Mouse (Mus musculus) midbrain, embryonic 15.5 days (tissue): ENCODE data around the gene Tmem199. TPM values are rescaled to one million over a fixed set of nuclear protein-coding genes. Genes with fewer than 3 reads are reported as not detected.

Experiments
- ATAC-seq: fragments of 200-750 bp; cut with Nextera tagmentation; replicated peaks from 2 replicates; pipeline ENCODE4 v1.8.0; 2017; ENCODE audit warnings: moderate TSS enrichment
- H3K27ac ChIP-seq: fragments of 300-500 bp; sonication (generic); 2 replicates; pipeline ENCODE4 v1.5.1; 2015; ENCODE audit warnings: mild to moderate bottlenecking, inconsistent platforms
- H3K27me3 ChIP-seq: fragments of 300-500 bp; sonication (generic); replicated peaks from 2 replicates; pipeline ENCODE4 v1.6.1; 2015; ENCODE audit warnings: inconsistent platforms
- H3K36me3 ChIP-seq: fragments of 300-500 bp; sonication (generic); replicated peaks from 2 replicates; pipeline ENCODE4 v1.6.1; 2015; ENCODE audit warnings: inconsistent platforms
- H3K4me1 ChIP-seq: fragments of 300-500 bp; sonication (generic); 2 replicates; pipeline ENCODE4 v1.6.1; 2015; ENCODE audit warnings: inconsistent platforms
- H3K4me2 ChIP-seq: fragments of 300-500 bp; sonication (generic); 2 replicates; pipeline ENCODE4 v1.6.1; 2015; ENCODE audit warnings: inconsistent platforms, mild to moderate bottlenecking, moderate library complexity
- H3K4me3 ChIP-seq: fragments of 300-500 bp; sonication (generic); 2 replicates; pipeline ENCODE4 v1.5.1; 2015; ENCODE audit warnings: mild to moderate bottlenecking, inconsistent platforms
- H3K9ac ChIP-seq: fragments of 300-500 bp; sonication (generic); 2 replicates; pipeline ENCODE4 v1.6.1; 2015; ENCODE audit warnings: mild to moderate bottlenecking, inconsistent platforms
- H3K9me3 ChIP-seq: fragments of 300-500 bp; sonication (generic); 2 replicates; pipeline ENCODE4 v1.6.1; 2016; ENCODE audit warnings: inconsistent platforms
- WGBS: fragments of 180-500 bp; shearing (Covaris S2); methylation state at CpG from one replicate; pipeline ENCODE4 v1.1.7; 2015; ENCODE audit warnings: mixed read lengths; 5-methylcytosine and 5-hydroxymethylcytosine counted together
- polyA plus RNA-seq: library from polyadenylated mRNA; unstranded; fragments of >200 nt; fragmentation: Nextera tagmentation; extraction: Ambion mirVana; gene quantifications from 2 replicates; pipeline ENCODE4 v1.2.1, GENCODE M21; 2015

Tmem199 gene
- polyA plus RNA-seq, 1 experiment from 2014 or later = 90.5 TPM

DNA sequence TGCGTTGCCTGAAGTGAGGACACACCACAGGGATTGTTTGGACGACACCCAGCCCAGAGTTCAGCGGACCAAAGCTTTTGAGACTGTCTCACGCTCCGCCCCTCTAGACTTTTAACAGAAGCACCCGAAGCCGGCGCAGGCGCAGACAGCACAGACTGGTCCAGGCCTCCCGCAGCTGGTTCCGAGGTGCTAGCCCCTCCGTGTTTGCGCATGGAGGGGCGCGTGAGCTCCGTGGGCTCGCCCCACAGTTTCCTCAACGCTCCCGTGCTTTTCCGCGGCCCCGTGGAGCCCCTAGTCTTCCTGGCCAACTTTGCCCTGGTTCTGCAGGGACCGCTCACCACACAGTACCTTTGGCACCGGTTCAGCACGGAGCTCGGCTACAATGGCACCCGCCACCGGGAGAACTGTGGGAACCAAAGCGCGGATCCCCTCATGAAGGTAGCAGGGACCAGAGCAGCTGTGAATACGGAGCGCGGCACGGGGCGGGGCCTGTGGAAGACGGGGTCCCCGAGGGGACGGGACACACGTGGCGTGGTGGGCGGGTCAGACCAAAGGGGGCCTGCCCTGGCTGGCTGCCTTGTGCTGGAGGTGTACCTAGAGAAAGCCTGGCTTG lies 46.3 kb downstream of the Tmem199 start, which contains the start of gene Slc46a1:
Gene Slc46a1, plus strand, starts transcription at position 130 of the 613 bp plus-strand sequence.
- whole genome bisulfite sequencing = under 1% methylated on average over 41 of the region's 41 CpGs
- Histone ChIP-seq H3K9me3 (no peaks in the 10 kb centered on the region), H3K9ac (peak within 1 kb of the TSS; percentile 85), H3K4me2 (peak within 1 kb of the TSS; percentile 67), H3K4me3 (peak within 1 kb of the TSS; percentile 90), H3K27me3 (no peaks in the 10 kb centered on the region; the same call in 1 of the 2 replicates), H3K27ac (peak within 1 kb of the TSS; percentile 85), H3K4me1 (peaks cover 17% of the 10 kb centered on the region), H3K36me3 (no peaks in the 10 kb centered on the region)
- ATAC-seq = peak; percentile 94

DNA sequence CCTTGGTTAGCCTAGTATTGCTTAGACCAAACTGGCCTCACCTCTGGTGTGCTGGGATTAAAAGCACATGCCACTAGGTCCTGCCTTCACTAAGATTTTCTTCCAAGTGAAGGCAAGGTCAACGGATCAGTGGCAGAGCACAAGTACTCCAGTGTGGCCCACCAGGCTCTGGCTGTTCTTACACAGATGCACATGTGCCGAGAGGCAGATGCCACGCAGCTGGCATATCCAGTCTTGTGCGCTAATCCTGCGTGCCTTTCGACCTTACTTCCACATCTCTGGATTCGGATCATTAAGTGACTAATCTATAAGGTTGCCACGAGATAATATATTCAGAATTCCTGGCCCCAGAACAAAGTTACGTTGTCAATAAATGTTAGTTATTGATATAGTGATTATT lies 46.9 kb downstream of the Tmem199 start:
- no peak for ATAC-seq

DNA sequence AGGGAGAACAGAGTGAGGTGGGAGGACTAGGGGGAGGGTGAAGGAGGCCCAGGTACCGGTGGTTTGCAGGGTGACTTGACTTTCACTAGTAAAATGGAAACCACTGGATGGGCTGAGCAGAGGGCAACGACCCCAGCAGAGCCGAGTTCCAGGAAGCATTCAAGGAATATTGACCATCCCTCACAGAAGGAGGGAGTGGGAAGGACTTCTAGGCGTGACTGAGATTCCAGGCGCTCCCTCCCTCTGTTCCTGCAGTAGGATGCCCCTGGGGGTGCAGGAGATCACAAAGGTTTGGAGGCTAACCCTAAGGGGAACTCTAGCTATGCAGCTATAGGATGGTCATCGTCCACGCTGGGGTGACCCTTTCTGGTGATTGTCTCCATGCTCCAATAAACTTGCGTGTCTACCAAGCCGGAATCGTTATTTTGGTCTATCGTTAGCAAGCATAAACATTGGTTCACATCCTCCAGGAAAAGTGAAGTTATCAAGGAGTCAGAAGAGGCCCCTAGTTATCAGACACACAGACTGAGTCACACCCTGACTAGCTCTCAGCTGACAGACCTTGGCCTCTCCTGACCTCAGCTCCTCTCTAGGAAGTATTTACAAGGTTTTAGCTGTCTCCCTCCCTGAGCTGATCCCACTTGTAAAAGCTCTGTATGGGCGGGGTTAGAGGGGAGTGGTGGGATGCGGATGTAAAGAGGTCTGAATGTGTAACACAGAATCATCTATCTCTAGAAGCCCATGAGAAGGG lies 48.5 kb downstream of the Tmem199 start:
- H3K36me3 ChIP-seq = no peaks in the 10 kb centered on the region
- WGBS = 74% methylated on average over 13 of the region's 13 CpGs
- no peak for ATAC-seq
- no peak overlapping the region for H3K4me2 ChIP-seq
- no peak overlapping the region for H3K4me3 ChIP-seq
- H3K4me1 ChIP-seq = peaks cover 17% of the 10 kb centered on the region
- H3K27me3 ChIP-seq = no peaks in the 10 kb centered on the region; the same call in 1 of the 2 replicates
- H3K9me3 ChIP-seq = no peaks in the 10 kb centered on the region
- no peak overlapping the region for H3K27ac ChIP-seq
- H3K9ac ChIP-seq = no peak overlapping the region

More for the DNA sequence above, 46.9 kb downstream of the Tmem199 start:
- H3K27ac ChIP-seq = no peak overlapping the region
- H3K4me1 ChIP-seq = peaks cover 17% of the 10 kb centered on the region
- H3K4me2 ChIP-seq = peak overlapping the region; percentile 67
- no peaks in the 10 kb centered on the region for H3K9me3 ChIP-seq
- 20% methylated on average over 9 of the region's 9 CpGs for WGBS
- H3K27me3 ChIP-seq = no peaks in the 10 kb centered on the region; the same call in 1 of the 2 replicates
- peak overlapping the region; percentile 90 for H3K4me3 ChIP-seq
- peak overlapping the region; percentile 85 for H3K9ac ChIP-seq
- H3K36me3 ChIP-seq = no peaks in the 10 kb centered on the region

DNA sequence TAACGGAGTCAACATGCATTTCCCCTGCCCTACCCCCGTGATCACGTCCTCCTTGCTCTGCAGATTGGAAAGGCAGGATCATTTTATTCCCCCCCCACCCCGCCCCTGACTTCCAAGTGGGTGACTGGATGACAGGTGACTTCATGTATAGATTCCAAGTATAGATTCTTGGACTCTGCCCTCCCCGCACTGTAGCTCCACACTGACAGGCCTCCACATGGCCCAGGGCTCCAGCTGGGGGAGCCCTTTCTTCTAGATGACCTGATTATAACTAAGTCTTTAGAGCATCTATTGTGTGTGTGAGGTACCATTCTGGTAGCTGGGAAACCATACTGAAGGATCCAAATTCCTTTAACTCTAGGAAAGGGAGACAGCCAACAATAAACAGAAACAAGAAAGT lies 49.3 kb downstream of the Tmem199 start:
- no peak overlapping the region for H3K4me3 ChIP-seq
- H3K9me3 ChIP-seq = no peaks in the 10 kb centered on the region
- no peak overlapping the region for H3K9ac ChIP-seq
- no peaks in the 10 kb centered on the region; the same call in 1 of the 2 replicates for H3K27me3 ChIP-seq
- H3K36me3 ChIP-seq = no peaks in the 10 kb centered on the region
- WGBS = 78% methylated on average over 5 of the region's 5 CpGs
- peaks cover 17% of the 10 kb centered on the region for H3K4me1 ChIP-seq
- ATAC-seq = no peak
- no peak overlapping the region for H3K27ac ChIP-seq
- no peak overlapping the region for H3K4me2 ChIP-seq

DNA sequence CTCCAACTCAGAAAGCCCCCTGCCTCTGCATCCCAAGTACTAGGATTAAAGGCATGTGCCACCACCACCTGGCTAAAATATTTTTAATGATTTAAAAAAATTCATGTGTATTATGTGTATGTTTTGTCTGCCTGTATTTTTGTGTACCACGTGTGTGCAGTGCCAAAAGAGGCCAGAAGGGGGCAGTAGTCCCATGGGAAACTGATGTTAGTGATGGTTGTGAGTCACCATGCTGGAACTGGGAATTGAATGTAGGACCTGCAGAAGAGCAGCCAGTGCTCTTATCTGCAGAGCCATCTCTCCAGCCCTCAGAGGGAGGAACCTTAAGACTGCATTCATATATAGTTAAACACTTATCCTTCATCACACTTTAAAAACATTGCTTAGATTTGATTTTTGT lies 50.1 kb downstream of the Tmem199 start:
- no peaks in the 10 kb centered on the region for H3K36me3 ChIP-seq
- WGBS = 68% methylated on average over 1 of the region's 1 CpGs
- H3K27ac ChIP-seq = no peak overlapping the region
- no peak overlapping the region for H3K9ac ChIP-seq
- no peak overlapping the region for H3K4me2 ChIP-seq
- no peak for ATAC-seq
- no peaks in the 10 kb centered on the region; the same call in 1 of the 2 replicates for H3K27me3 ChIP-seq
- H3K4me1 ChIP-seq = peaks cover 16% of the 10 kb centered on the region
- H3K9me3 ChIP-seq = no peaks in the 10 kb centered on the region
- H3K4me3 ChIP-seq = no peak overlapping the region

DNA sequence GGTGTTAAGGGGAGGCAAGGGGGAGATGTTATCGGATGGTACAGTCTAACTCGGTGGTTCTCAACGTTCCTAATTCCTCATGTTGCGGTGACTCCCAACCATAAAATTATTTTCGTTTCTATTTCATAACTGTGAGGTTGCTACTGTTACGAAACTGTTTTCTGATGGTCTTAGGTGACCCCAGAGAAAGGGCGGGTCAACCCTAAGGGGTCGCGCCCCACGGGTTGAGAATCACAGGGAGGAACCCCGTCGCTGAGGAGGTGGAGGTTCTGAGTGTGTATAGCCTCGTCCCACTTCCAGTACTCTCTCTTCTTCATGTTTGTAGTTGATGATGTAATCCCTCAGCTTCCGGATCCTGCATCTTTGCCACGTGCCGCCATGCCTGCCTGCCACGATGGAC lies 53.2 kb downstream of the Tmem199 start:
- WGBS = 83% methylated on average over 17 of the region's 17 CpGs
- no peak for ATAC-seq

More for the DNA sequence above, 53.2 kb downstream of the Tmem199 start:
- Histone ChIP-seq H3K4me3 (no peak overlapping the region), H3K4me1 (no peaks in the 10 kb centered on the region), H3K27me3 (no peaks in the 10 kb centered on the region), H3K9me3 (no peaks in the 10 kb centered on the region), H3K9ac (no peak overlapping the region), H3K27ac (no peak overlapping the region), H3K36me3 (no peaks in the 10 kb centered on the region), H3K4me2 (no peak overlapping the region)

Other genes starting within 250 kb of the Tmem199 start
- gene BC030499, start 221.3 kb downstream of the Tmem199 start, polyA plus RNA-seq = 0.11 and 0.28 TPM in 2 replicates
- gene Spag5, start 210.6 kb downstream of the Tmem199 start, polyA plus RNA-seq = 6.9 and 9.6 TPM in 2 replicates
- gene Aldoc, start 189.2 kb downstream of the Tmem199 start, polyA plus RNA-seq = 84.9 and 129 TPM in 2 replicates
- gene Pigs, start 183.8 kb downstream of the Tmem199 start, polyA plus RNA-seq = 71.5 and 76.6 TPM in 2 replicates
- gene Unc119, start 168.7 kb downstream of the Tmem199 start, polyA plus RNA-seq = 80.8 and 89.7 TPM in 2 replicates
- not detected in 2 replicates for gene Foxn1, start 125.6 kb downstream of the Tmem199 start, polyA plus RNA-seq
- gene Slc13a2, start 90.0 kb downstream of the Tmem199 start, polyA plus RNA-seq = not detected in 2 replicates
- 23.6 and 23.7 TPM in 2 replicates for gene Slc46a1, start 46.5 kb downstream of the Tmem199 start, polyA plus RNA-seq
- 52.4 and 56.8 TPM in 2 replicates for gene Sarm1, start 14.4 kb downstream of the Tmem199 start, polyA plus RNA-seq
- 137 and 184 TPM in 2 replicates for gene Vtn, start 13.1 kb downstream of the Tmem199 start, polyA plus RNA-seq
- gene Sebox, start 8.7 kb downstream of the Tmem199 start, polyA plus RNA-seq = 0.13 and 0.17 TPM in 2 replicates
- gene Poldip2, start within 50 bp of the Tmem199 start, polyA plus RNA-seq = 182 and 192 TPM in 2 replicates
- 64.2 and 70.0 TPM in 2 replicates for gene Tnfaip1, start 24.2 kb upstream of the Tmem199 start, polyA plus RNA-seq
- 117 and 128 TPM in 2 replicates for gene Ift20, start 24.2 kb upstream of the Tmem199 start, polyA plus RNA-seq
- 35.0 and 35.4 TPM in 2 replicates for gene Tmem97, start 38.6 kb upstream of the Tmem199 start, polyA plus RNA-seq
- 25.3 and 26.7 TPM in 2 replicates for gene Nlk, start 185.2 kb upstream of the Tmem199 start, polyA plus RNA-seq
- gene Ccnq, start 239.6 kb upstream of the Tmem199 start, polyA plus RNA-seq = 27.7 and 29.9 TPM in 2 replicates